19 mouse cellular contexts compared by ENCODE assay signal in genomic region chr8:26635701-26636100, GRCm38 (mm10).
DNase-seq lines count a peak whose midpoint lies in the region; ATAC-seq lines count a peak whose summit lies in the region.
"Had no signal": no experiment of that assay in that cellular context is flagged by ENCODE, and none has a peak within 500 bp of the region (broad histone marks: within the 10 kb centered on the region; RNA-seq: fewer than 3 reads in every experiment).

No protein-coding gene starts in this region.

- no peaks in the 10 kb centered on the region for H3K4me1 ChIP-seq in intestine, embryonic 14.5 days (replicated peaks; ENCODE audit: control insufficient read depth, insufficient read depth, low read length)
- no peaks in the 10 kb centered on the region for H3K4me1 ChIP-seq in intestine, embryonic 15.5 days (replicated peaks)
- H3K4me1 ChIP-seq: embryonic facial prominence, embryonic 12.5 days; hindbrain, embryonic 12.5 days had no signal

- H3K27me3 ChIP-seq in intestine, embryonic 14.5 days (replicated peaks; ENCODE audit: control insufficient read depth, insufficient read depth, low read length), result no peaks in the 10 kb centered on the region
- no peaks in the 10 kb centered on the region for H3K27me3 ChIP-seq in intestine, embryonic 15.5 days (replicated peaks)
- H3K27me3 ChIP-seq: embryonic facial prominence, embryonic 12.5 days; forebrain, embryonic 15.5 days had no signal

- no peak for ATAC-seq in intestine, embryonic 14.5 days (replicated peaks; ENCODE audit: low FRiP score, low TSS enrichment, low read depth)
- no peak for ATAC-seq in intestine, embryonic 15.5 days
- ATAC-seq: forebrain, embryonic 15.5 days; hindbrain, embryonic 16.5 days; inflammation-experienced regulatory T-cells, adult 6 months had no signal

- DNase-seq in adrenal gland, adult 2 months, result peak; percentile 16
- DNase-seq in adrenal gland, postnatal 4 days (ENCODE audit: low spot score in 2 of 2), result no peak
- peak; percentile 52 to 60 for DNase-seq in cerebellum, postnatal 14 days
- DNase-seq in cerebellum, postnatal 4 days (ENCODE audit: low spot score in 2 of 2), result no peak
- DNase-seq in intestine, embryonic 14.5 days (ENCODE audit: low spot score), result peak; percentile 31
- peak; percentile 27 for DNase-seq in adrenal gland, postnatal 25 days
- no peak for DNase-seq in thymus, adult 18-20 months
- DNase-seq: gastrocnemius, adult 2 months; gastrocnemius, postnatal 25 days; heart, postnatal 10 days; heart, postnatal 4 days; kidney, adult 9 months had no signal

- no peak overlapping the region for H3K27ac ChIP-seq in intestine, embryonic 14.5 days (ENCODE audit: low read depth)
- H3K27ac ChIP-seq in intestine, embryonic 15.5 days, result no peak overlapping the region
- H3K27ac ChIP-seq: embryonic facial prominence, embryonic 12.5 days; forebrain, embryonic 15.5 days; gastrocnemius, adult 2 months; hindbrain, embryonic 12.5 days; kidney, postnatal 0 days had no signal

- no peak overlapping the region for H3K9ac ChIP-seq in intestine, embryonic 14.5 days (ENCODE audit: low read length)
- no peak overlapping the region for H3K9ac ChIP-seq in intestine, embryonic 15.5 days
- H3K9ac ChIP-seq: embryonic facial prominence, embryonic 12.5 days; forebrain, embryonic 15.5 days; hindbrain, embryonic 12.5 days had no signal

- no peaks in the 10 kb centered on the region for H3K36me3 ChIP-seq in intestine, embryonic 14.5 days (ENCODE audit: control insufficient read depth, insufficient read depth, low read length)
- H3K36me3 ChIP-seq in intestine, embryonic 15.5 days, result no peaks in the 10 kb centered on the region
- H3K36me3 ChIP-seq: embryonic facial prominence, embryonic 12.5 days; forebrain, embryonic 15.5 days; hindbrain, embryonic 12.5 days had no signal

- 57% methylated on average over 1 of the region's 1 CpGs for WGBS in intestine, embryonic 14.5 days
- 55% methylated on average over 1 of the region's 1 CpGs for WGBS in intestine, embryonic 15.5 days

- H3K4me3 ChIP-seq in intestine, embryonic 14.5 days (ENCODE audit: low read depth, low read length), result no peak overlapping the region
- no peak overlapping the region for H3K4me3 ChIP-seq in intestine, embryonic 15.5 days (replicated peaks)
- H3K4me3 ChIP-seq: embryonic facial prominence, embryonic 12.5 days; forebrain, embryonic 15.5 days; gastrocnemius, adult 2 months; hindbrain, embryonic 12.5 days had no signal

- H3K9me3 ChIP-seq in intestine, embryonic 14.5 days (ENCODE audit: control insufficient read depth, low read length), result no peaks in the 10 kb centered on the region
- H3K9me3 ChIP-seq in intestine, embryonic 15.5 days, result no peaks in the 10 kb centered on the region
- H3K9me3 ChIP-seq: embryonic facial prominence, embryonic 12.5 days; forebrain, embryonic 15.5 days; hindbrain, embryonic 12.5 days had no signal

- no peak overlapping the region for H3K4me2 ChIP-seq in intestine, embryonic 14.5 days (ENCODE audit: low read length)
- H3K4me2 ChIP-seq in intestine, embryonic 15.5 days (replicated peaks), result no peak overlapping the region
- H3K4me2 ChIP-seq: embryonic facial prominence, embryonic 12.5 days; forebrain, embryonic 15.5 days; hindbrain, embryonic 12.5 days had no signal

Comparison
In these comparisons a context has a peak if more than half of its experiments do, and no peak if none do; other contexts are left out.
1. DNase-seq: peak in adrenal gland, adult 2 months (single experiment), cerebellum, postnatal 14 days (2 of 2), intestine, embryonic 14.5 days (single experiment) and adrenal gland, postnatal 25 days (single experiment); none in adrenal gland, postnatal 4 days (0 of 2), cerebellum, postnatal 4 days (0 of 2) and thymus, adult 18-20 months (0 of 2).